Comparison of ENCODE assay signal across 9 mouse cellular contexts in the genomic region with DNA sequence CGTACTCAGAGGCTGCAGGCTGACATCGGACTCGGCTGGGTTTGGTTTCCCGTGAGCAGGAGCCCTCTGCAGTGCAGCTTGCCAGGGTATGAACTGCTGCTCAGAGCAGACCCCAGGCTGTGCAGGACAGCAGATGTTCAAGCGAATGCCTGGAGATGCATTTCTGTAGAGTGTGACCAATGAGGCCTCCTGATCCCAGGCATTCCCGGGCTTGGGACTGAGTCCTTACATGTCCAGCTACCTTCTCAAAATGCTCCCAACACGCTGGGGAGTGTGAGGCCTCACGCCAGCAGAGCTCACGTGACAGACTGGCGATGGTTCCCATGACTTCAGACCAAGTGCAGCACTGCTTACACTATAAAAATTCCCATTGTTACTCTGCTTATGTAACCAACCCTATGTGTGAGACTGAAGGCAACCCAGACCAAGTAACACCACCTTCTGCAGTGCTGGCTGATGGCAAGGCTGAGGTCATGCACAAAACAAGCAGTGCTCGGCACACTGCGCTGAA.
DNase-seq lines count a peak whose midpoint lies in the region; ATAC-seq lines count a peak whose summit lies in the region.
"Had no signal": no experiment of that assay in that cellular context is flagged by ENCODE, and none has a peak within 500 bp of the region (broad histone marks: within the 10 kb centered on the region; RNA-seq: fewer than 3 reads in every experiment).

No protein-coding gene starts in this region.

- 72% methylated on average over 12 of the region's 12 CpGs for WGBS in forebrain, embryonic 14.5 days
- WGBS in hindbrain, embryonic 16.5 days = 37% methylated on average over 12 of the region's 12 CpGs
- WGBS in midbrain, embryonic 13.5 days = 70% methylated on average over 12 of the region's 12 CpGs

- no peak overlapping the region for H3K4me3 ChIP-seq in forebrain, embryonic 14.5 days (ENCODE audit: low read depth, low read length)
- H3K4me3 ChIP-seq in hindbrain, embryonic 16.5 days (ENCODE audit: low read length) = no peak overlapping the region
- H3K4me3 ChIP-seq in midbrain, embryonic 13.5 days (replicated peaks) = no peak overlapping the region

- H3K9ac ChIP-seq in forebrain, embryonic 14.5 days (ENCODE audit: low read length) = no peak overlapping the region
- H3K9ac ChIP-seq in hindbrain, embryonic 16.5 days (ENCODE audit: low read depth, low read length) = no peak overlapping the region
- H3K9ac ChIP-seq in midbrain, embryonic 13.5 days (replicated peaks) = no peak overlapping the region

- H3K9me3 ChIP-seq in forebrain, embryonic 14.5 days (replicated peaks; ENCODE audit: control insufficient read depth, low read length) = no peaks in the 10 kb centered on the region
- no peaks in the 10 kb centered on the region for H3K9me3 ChIP-seq in hindbrain, embryonic 16.5 days (ENCODE audit: control insufficient read depth, low read length)
- H3K9me3 ChIP-seq in midbrain, embryonic 13.5 days = no peaks in the 10 kb centered on the region
- H3K9me3 ChIP-seq: G1E had no signal

- no peaks in the 10 kb centered on the region for H3K27me3 ChIP-seq in forebrain, embryonic 14.5 days (replicated peaks; ENCODE audit: control insufficient read depth, insufficient read depth, low read length)
- H3K27me3 ChIP-seq in hindbrain, embryonic 16.5 days (replicated peaks; ENCODE audit: control insufficient read depth, insufficient read depth, low read length) = no peaks in the 10 kb centered on the region
- no peaks in the 10 kb centered on the region for H3K27me3 ChIP-seq in midbrain, embryonic 13.5 days

- DNase-seq in kidney, postnatal 10 days = peak; percentile 26
- no peak for DNase-seq in kidney, postnatal 36 days
- DNase-seq in forebrain, embryonic 14.5 days (ENCODE audit: low spot score) = no peak
- DNase-seq in right cerebral cortex, adult 2 months (ENCODE audit: low spot score in 2 of 2) = no peak
- DNase-seq in right cerebral cortex, postnatal 14 days = no peak

- peak overlapping the region; percentile 33 for H3K27ac ChIP-seq in forebrain, embryonic 14.5 days (ENCODE audit: low read depth, low read length)
- no peak overlapping the region for H3K27ac ChIP-seq in hindbrain, embryonic 16.5 days (ENCODE audit: low read depth, low read length)
- no peak overlapping the region for H3K27ac ChIP-seq in midbrain, embryonic 13.5 days

- H3K4me1 ChIP-seq in forebrain, embryonic 14.5 days (ENCODE audit: control insufficient read depth, insufficient read depth, low read length) = peaks cover 23% of the 10 kb centered on the region
- H3K4me1 ChIP-seq in hindbrain, embryonic 16.5 days (ENCODE audit: control insufficient read depth, insufficient read depth, low read depth, low read length) = peaks cover 6% of the 10 kb centered on the region; the same call in 1 of the 2 replicates
- H3K4me1 ChIP-seq in midbrain, embryonic 13.5 days (replicated peaks) = 0 out of 2 replicates have a peak, but pooled peaks cover 4% of the 10 kb centered on the region

- peak; percentile 30; the same call in 1 of the 2 replicates for ATAC-seq in forebrain, embryonic 14.5 days
- ATAC-seq in hindbrain, embryonic 16.5 days = peak; percentile 60
- ATAC-seq in midbrain, embryonic 13.5 days = peak; percentile 49
- ATAC-seq in megakaryocyte-erythroid progenitor cell, adult 5-6 weeks (replicated peaks; ENCODE audit: low FRiP score, low TSS enrichment, poor library complexity, severe bottlenecking) = no peak

- no peak overlapping the region for H3K4me2 ChIP-seq in forebrain, embryonic 14.5 days (ENCODE audit: low read length)
- no peak overlapping the region for H3K4me2 ChIP-seq in hindbrain, embryonic 16.5 days (ENCODE audit: low read length)
- H3K4me2 ChIP-seq in midbrain, embryonic 13.5 days (replicated peaks) = no peak overlapping the region

- 0 out of 2 replicates have a peak, but pooled peaks cover 6% of the 10 kb centered on the region for H3K36me3 ChIP-seq in forebrain, embryonic 14.5 days (ENCODE audit: control insufficient read depth, insufficient read depth, low read length)
- H3K36me3 ChIP-seq in hindbrain, embryonic 16.5 days (ENCODE audit: control insufficient read depth, insufficient read depth, low read length) = peaks cover 8% of the 10 kb centered on the region; the same call in 1 of the 2 replicates
- peaks cover 28% of the 10 kb centered on the region for H3K36me3 ChIP-seq in midbrain, embryonic 13.5 days
